Mouse (Mus musculus): ENCODE data around the gene Hnrnpul2.

DNA sequence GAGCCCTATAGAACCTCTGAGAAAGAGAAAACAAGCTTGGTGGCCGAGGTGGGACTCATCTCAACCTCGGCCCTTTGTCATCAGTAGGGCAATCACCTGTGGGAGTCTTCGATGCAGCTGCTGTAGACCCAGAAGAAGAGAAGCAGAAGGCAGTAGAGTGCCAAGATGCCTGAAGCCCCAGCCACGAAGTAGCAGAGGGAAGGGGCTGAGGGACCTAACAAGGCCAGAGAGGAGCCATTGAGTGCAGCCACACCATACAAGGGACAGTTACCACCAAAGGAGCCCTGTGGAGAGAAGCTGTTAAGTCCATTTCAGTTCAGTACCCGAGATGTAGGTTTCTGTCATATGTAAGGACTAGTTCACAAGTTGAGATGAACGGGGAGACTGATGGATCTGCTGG, 46.4 kb upstream of the Hnrnpul2 start:
- TF ChIP-seq GATA1 (IDR thresholded peaks at IDR 0.05; ENCODE audit: borderline replicate concordance, low read length) (no peak), FLI1 (IDR thresholded peaks at IDR 0.05; ENCODE audit: low read length) (no peak)

All from megakaryocyte, embryonic 14.5 days (primary cell).